Mouse (Mus musculus) megakaryocyte-erythroid progenitor cell, adult 5-6 weeks (primary cell): Measurements from ENCODE around the gene Gm8332. TPM values are rescaled to one million over a fixed set of nuclear protein-coding genes. Genes with fewer than 3 reads are reported as not detected.
"Not testable (repeated sequence)": the region's sequence is repeated elsewhere in the genome, so short reads cannot be mapped to it uniquely, and the experiment has no call there.

Experiments used
- ATAC-seq: replicated peaks from 2 replicates; pipeline ENCODE4 v1.8.0; 2016; ENCODE audit warnings: mild to moderate bottlenecking, inconsistent platforms; ENCODE audit not compliant: severe bottlenecking, poor library complexity, low FRiP score, low TSS enrichment
- total RNA-seq, 2 experiments: library from RNA; stranded (forward) in 1 of 2; stranded (reverse) in 1 of 2; fragments of 200-1000, 215-1000 nt in 1 of 2; fragments of >200 nt in 1 of 2; fragmentation: Nextera tagmentation in 1 of 2; gene quantifications; 2 replicates each; pipeline ENCODE4 v1.2.3; 2014 to 2017

Gm8332 gene
- total RNA-seq (2014; fragmentation: Nextera tagmentation) = not detected in 2 replicates
- total RNA-seq (2017) = not detected in 2 replicates

DNA sequence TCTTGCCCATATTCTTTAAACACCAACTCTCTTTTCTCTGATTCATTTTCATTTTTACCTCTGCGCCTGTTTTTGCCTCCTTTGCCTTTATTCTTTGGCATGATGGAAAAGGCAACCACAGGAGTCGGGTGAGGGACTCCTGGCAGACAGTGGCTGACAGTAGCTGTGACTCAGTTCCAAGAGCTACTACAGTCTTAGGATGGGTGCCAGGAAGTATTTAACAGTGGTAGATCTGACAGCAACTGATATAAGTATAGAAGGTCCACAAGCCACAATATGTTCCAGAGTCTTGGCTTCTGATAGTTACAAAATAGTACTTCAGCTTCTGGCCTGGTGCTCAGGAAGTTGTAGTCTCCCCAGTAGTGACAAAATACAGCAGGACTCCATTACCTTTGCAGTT lies at the start of gene Gm8332:
Gene Gm8332, minus strand, starts transcription at position 101 of the 400 bp plus-strand sequence.
- not testable (repeated sequence) for ATAC-seq

DNA sequence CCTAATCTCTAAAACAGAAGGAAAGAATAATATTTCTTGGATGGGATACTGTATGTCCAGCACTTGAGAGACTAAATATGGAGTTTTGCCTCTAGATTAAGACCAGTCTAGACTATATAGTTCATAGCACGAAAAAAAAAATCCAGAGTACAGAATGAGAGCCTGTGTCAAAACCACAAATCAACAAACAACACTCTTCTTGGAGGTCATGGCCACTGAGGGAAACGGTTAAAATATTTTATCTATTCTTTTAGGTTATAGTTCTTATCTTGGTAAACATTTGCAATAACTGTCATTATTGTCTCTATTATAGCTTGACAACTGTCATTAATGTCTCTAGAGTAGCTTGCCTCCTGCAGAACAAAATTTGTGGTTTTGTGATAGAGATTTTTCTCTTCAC lies 47.3 kb upstream of the Gm8332 start:
- not testable (repeated sequence) for ATAC-seq

DNA sequence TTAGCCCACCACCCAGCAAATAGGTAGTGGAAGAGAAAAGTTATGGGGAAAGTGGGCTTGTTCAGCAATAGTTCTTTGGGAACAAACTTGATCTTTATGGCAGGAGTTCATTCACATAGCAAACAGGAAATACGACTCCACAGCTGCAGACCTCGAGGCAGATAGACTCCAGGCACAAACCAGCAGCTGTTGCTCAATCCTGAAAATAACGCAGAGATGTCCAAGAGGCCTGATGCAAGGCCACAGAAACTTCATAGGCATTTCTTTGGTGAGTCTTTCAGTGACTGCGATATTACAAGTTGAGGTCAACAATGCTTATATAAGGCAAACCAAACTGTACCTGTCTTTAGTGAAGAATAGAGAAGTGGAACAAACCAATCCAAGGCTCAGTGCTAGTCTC lies 43.2 kb upstream of the Gm8332 start:
- not testable (repeated sequence) for ATAC-seq

DNA sequence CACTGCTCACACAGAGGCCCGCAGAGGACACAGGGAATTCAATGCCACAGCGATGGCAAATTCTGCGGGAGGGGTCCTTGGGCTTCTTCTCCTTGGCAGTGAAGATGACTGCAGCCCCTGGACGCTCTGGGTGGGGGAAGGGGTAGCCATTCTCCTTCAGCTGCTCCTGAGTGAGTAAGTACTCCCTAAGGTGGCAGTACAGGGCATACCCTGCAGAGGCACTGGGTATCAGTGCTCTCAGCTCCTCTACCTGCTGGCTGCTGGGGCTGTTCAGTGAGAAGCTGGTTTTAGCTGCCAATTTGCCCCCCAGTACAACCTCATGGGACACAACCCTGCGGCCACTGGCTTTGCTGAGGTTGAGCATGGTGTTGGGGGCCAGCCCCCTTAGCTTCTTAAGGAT lies 35.3 kb upstream of the Gm8332 start:
- peak; percentile 42; the same call in 1 of the 2 replicates for ATAC-seq

DNA sequence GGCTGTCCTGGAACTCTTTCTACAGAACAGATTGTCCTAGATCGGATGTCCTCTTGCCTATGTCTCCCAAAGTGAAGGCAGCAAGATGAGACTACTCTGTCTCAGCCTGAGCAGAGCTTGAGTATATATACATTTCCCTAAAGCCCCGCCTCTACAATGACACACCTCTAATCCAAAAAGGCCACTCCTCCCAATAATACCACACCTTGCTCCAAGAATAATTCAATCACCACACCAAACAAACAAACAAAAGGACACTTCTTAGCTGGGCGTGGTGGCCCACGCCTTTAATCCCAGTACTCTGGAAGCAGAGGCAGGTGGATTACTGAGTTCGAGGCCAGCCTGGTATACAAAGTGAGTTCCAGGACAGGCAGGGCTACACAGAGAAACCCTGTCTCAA lies 24.5 kb upstream of the Gm8332 start, which contains the start of gene Gm5662:
Gene Gm5662, minus strand, starts transcription at position 101 of the 400 bp plus-strand sequence.
- not testable (repeated sequence) for ATAC-seq

DNA sequence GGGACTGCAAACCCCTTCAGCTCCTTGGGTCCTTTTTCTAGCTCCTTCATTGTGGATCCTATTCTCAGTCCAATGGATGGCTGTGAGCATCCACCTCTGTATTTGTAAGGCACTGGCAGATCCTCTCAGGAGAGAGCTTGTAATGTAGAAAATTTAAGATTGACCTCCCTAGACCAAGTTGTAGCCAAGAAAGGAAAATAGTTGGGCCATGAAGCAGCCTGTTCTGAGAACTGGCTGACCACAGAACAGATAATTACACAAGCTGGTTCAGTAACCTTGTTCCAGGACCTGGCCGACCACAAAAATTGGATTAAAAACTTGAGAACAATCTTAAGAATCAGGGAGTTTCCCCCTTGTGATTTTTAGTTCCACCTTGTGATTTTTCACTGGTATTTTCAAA lies 7.3 kb upstream of the Gm8332 start:
- ATAC-seq = no peak

DNA sequence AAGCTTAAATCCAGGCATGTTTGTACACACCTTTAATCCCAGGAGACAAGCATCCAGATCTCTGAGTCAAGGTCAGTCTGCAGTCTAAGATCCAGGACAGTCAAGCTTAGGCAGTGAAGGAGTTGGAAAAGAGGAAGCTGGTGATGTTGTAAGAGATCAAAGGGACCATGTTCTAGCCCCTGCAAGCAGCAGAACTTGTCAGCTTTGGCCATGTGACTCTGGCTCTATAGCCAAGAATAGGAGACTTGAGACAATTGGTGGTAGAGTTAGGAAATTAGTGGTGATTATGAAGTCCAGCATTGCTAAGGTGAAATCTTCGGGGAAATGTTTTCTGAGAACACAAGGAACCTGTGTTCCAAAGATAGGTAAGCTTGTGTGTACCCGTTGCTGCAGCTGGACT lies 6.0 kb upstream of the Gm8332 start:
- not testable (repeated sequence) for ATAC-seq

DNA sequence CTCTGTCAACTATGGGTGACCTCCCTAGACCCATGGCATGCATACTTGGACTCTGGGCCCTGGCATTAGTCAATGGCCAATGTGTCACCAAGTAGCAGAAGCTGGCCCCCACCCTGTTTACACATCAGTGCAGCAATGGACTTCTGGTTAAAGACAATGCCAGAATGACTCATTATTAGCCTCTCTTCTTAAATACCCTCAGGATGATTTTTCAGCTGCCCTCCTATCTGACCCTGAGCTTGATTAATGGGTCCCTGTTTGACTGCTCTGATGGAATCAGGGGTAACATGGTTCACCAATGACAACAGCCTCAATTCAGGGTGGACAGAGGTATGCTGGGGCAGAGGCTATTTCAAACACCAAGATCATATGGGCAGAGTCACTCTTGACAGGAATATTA lies 4.1 kb downstream of the Gm8332 start:
- ATAC-seq = not testable (repeated sequence)

DNA sequence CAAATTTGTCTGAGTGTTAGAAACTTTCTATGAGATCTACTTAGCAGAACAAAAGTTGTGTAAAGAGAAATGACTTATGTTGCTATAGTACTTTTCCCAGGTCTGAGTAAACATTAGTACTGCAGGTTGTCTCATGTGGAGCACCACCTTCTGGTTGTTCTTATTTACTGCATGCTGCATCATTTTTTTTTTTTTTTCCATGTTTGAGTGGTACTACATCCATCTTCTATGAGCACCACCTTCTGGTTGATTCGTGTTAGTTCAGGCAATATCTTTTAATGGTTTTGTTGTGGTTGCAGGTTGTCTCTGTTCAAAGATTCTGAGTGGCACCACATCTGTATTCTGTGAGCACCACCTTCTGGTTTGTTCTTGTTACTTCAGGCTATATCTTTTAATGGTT lies 7.0 kb downstream of the Gm8332 start:
- not testable (repeated sequence) for ATAC-seq

DNA sequence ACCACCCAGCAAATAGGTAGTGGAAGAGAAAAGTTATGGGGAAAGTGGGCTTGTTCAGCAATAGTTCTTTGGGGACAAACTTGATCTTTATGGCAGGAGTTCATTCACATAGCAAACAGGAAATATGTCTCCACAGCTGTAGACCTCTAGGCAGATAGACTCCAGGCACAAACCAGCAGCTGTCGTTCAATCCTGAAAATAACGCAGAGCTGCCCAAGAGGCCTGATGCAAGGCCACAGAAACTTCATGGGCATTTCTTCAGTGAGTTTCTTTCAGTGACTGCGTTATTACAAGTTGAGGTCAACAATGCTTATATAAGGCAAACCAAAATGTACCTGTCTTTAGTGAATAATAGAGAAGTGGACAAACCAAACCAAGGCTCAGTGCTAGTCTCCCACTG lies 30.5 kb downstream of the Gm8332 start:
- no peak for ATAC-seq

DNA sequence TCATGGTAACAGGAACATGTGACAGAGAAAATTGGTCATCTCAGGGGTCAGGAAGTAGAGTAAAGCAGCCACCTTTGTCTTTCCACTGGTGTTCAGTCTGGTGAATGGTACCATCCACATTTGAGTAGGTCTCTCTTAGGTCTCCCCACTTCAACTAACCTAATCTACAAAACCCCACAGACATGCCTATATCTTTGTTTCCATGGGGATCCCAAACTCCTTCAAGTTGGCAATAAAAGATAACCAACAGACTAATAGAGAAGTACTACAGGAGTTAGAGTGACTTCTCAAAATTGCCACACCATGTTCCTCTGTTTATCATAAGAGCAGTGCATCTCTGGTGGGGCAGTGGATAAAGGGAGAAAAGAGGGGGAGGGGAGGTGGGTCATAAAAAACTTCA lies 31.8 kb downstream of the Gm8332 start:
- not testable (repeated sequence) for ATAC-seq

DNA sequence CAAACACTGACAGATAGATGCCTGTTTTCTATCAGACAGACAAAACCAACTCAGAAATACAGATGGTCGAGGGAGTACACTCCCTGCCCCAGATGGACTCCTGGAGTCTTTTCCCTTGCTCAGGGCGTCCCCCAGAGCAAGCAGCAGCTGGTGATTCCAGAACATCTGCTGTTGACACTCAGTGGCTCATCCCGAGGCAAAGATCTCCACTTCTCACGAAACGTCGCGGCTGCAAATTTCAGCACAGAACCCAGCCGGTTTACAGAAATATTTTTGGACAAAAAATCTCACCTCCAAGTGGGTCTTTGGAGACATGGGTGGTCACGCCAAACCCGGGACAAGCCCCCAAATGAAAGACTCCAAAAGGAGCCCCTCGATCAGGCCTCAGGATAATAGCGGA lies 35.3 kb downstream of the Gm8332 start:
- no peak for ATAC-seq

DNA sequence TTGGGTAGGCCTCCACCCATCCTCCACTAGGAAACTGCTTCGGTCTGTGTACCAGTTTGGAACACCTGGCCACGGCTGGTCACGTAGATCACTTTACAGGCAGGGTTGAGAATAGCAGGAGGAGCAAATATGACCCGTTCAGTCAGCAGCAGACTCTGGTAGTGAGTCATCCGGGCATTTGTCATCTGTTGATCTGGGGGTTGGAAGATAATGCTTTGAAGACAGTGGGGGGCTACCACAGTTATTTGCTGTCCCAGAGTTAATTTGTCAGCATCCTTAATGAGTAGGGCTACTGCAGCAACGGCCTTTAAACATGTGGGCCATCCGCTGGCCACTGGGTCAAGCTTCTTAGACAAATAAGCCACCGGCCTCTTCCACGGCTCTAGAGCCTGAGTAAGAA lies 38.4 kb downstream of the Gm8332 start:
- ATAC-seq = not testable (repeated sequence)

DNA sequence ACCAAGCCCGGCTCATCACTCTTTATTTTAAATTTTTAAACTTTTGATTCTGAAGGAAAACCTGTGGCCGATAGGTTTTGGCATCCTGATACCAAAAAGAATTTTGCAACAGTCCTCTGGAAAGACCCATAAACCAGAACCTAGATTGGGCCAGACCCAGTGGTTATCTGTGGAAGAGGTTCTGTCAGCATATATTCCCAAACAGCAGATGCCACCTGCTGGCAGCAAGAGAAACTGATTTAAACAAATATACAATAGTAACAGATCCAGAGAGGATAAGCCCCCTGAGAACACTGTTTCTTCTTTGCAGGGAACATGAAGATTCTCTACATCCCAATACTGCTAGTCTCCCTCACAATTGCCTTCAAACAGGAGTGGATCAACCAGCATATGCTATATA lies 47.0 kb downstream of the Gm8332 start:
- ATAC-seq = no peak

Other genes starting within 250 kb of the Gm8332 start
- gene Gm2075, start 238.3 kb downstream of the Gm8332 start, total RNA-seq (2014; fragmentation: Nextera tagmentation) = not detected in 2 replicates
- not detected in 2 replicates for gene Gm2075, start 238.3 kb downstream of the Gm8332 start, total RNA-seq (2017)
- not detected in 2 replicates for gene Gm6803, start 231.3 kb downstream of the Gm8332 start, total RNA-seq (2014; fragmentation: Nextera tagmentation)
- gene Gm6803, start 231.3 kb downstream of the Gm8332 start, total RNA-seq (2017) = not detected in 2 replicates
- not detected in 2 replicates for gene Gm2056, start 223.1 kb downstream of the Gm8332 start, total RNA-seq (2014; fragmentation: Nextera tagmentation)
- not detected in 2 replicates for gene Gm2056, start 223.1 kb downstream of the Gm8332 start, total RNA-seq (2017)
- gene Gm16368, start 166.4 kb downstream of the Gm8332 start, total RNA-seq (2014; fragmentation: Nextera tagmentation) = not detected in 2 replicates
- gene Gm16368, start 166.4 kb downstream of the Gm8332 start, total RNA-seq (2017) = not detected in 2 replicates
- not detected in 2 replicates for gene Gm10436, start 68.0 kb downstream of the Gm8332 start, total RNA-seq (2014; fragmentation: Nextera tagmentation)
- not detected in 2 replicates for gene Gm10436, start 68.0 kb downstream of the Gm8332 start, total RNA-seq (2017)
- gene Gm5662, start 24.4 kb upstream of the Gm8332 start, total RNA-seq (2014; fragmentation: Nextera tagmentation) = not detected in 2 replicates
- not detected in 2 replicates for gene Gm5662, start 24.4 kb upstream of the Gm8332 start, total RNA-seq (2017)
- gene Gm5039, start 73.9 kb upstream of the Gm8332 start, total RNA-seq (2014; fragmentation: Nextera tagmentation) = not detected in 2 replicates
- gene Gm5039, start 73.9 kb upstream of the Gm8332 start, total RNA-seq (2017) = not detected in 2 replicates
- gene Adck1, start 110.5 kb upstream of the Gm8332 start, total RNA-seq (2014; fragmentation: Nextera tagmentation) = 6.7 and 11.7 TPM in 2 replicates
- gene Adck1, start 110.5 kb upstream of the Gm8332 start, total RNA-seq (2017) = 13.6 and 17.8 TPM in 2 replicates